Mouse (Mus musculus) thymus, adult 2 months (tissue): ENCODE measurements around the gene Gtf2h3.

Experiments
- CTCF ChIP-seq: fragments of 200-500 bp; IDR thresholded peaks from 2 replicates; pipeline ENCODE4 v1.5.1; 2012; ENCODE audit warnings: mild to moderate bottlenecking, control low read depth, low read length, moderate library complexity, borderline replicate concordance; ENCODE audit not compliant: control insufficient read depth, poor library complexity, insufficient read depth; ENCODE audit errors: extremely low read depth
- POLR2A ChIP-seq: fragments of 200-500 bp; IDR thresholded peaks from 2 replicates; pipeline ENCODE4 v1.6.1; 2012; ENCODE audit warnings: mild to moderate bottlenecking, low read length, control low read depth, moderate library complexity; ENCODE audit not compliant: control insufficient read depth, poor library complexity, insufficient read depth; ENCODE audit errors: extremely low read depth

- TF ChIP-seq POLR2A (no peak), CTCF (no peak)
Measured at GRCm38 (mm10) chr5:124539905-124540304, 39.0 kb upstream of the Gtf2h3 start.
